Comparison of ENCODE assay signal across 7 mouse cellular contexts in the genomic region with DNA sequence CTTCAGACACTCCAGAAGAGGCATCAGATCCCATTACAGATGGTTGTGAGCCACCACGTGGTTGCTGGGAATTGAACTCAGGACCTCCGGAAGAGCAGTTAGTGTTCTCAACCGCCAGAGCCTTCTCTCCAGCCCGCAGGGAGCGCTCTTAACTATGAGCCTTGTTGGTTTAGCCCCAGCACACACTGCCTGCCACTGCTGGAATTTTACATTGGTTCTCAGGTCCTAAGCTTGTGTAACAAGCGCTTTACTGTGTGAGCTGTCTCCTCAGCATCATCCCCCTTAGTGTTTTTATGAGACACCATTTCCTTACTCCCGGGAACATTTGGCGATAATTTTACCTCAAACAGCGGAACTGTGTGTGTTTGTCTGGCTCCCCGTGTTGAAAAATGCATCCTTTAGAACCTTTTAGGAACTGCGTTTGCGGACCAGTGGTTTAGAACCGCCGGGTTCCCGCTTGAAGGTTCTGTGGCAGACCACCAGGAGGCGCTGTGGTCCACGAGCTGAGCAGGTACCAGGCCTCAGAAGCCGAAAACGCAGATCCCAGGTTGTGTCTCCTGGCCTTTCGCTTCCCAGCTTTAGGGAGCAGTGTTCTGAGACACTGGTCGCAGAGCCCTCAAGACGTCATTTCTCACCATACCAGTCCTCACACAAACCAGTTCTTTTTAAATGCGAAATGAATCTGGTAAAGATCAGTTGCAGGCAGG. TPM values are rescaled to one million over a fixed set of nuclear protein-coding genes. Genes with fewer than 3 reads are reported as not detected.
DNase-seq lines count a peak whose midpoint lies in the region; ATAC-seq and TF ChIP-seq lines count a peak whose summit lies in the region.

No protein-coding gene starts in this region.

- peaks cover 5% of the 10 kb centered on the region; the same call in 1 of the 2 replicates for H3K27me3 ChIP-seq in midbrain, embryonic 14.5 days (ENCODE audit: control insufficient read depth, insufficient read depth, low read length)

- H3K9me3 ChIP-seq in midbrain, embryonic 14.5 days (ENCODE audit: control insufficient read depth, low read length) = no peaks in the 10 kb centered on the region

- peak; percentile 53 to 74; a peak in 3 of 4 replicates for ATAC-seq in hematopoietic stem cell, adult 5-6 weeks (replicated peaks in 1 of 2; ENCODE audit: insufficient read depth in 1 of 2, low FRiP score in 2 of 2, low TSS enrichment in 1 of 2, low read depth in 1 of 2, poor library complexity in 2 of 2, severe bottlenecking in 2 of 2)
- peak; percentile 50; the same call in 1 of the 2 replicates for ATAC-seq in midbrain, embryonic 14.5 days (ENCODE audit: low FRiP score, low TSS enrichment)

- H3K9ac ChIP-seq in midbrain, embryonic 14.5 days (replicated peaks; ENCODE audit: low read length) = no peak overlapping the region

- intact Hi-C loops in left cerebral cortex, adult 2 months (cut with DNase I) = loop anchor here (1.0 to 5.0 kb wide), 2 partner anchors 49 to 150 kb away; no protein-coding TSS in a partner anchor

- no peak overlapping the region for H3K4me2 ChIP-seq in midbrain, embryonic 14.5 days (ENCODE audit: low read length)

- no peaks in the 10 kb centered on the region for H3K36me3 ChIP-seq in midbrain, embryonic 14.5 days (ENCODE audit: control insufficient read depth, insufficient read depth, low read length)

- H3K4me3 ChIP-seq in bone marrow macrophage, adult 2 months (ENCODE audit: insufficient read depth, low read length) = no peak overlapping the region
- no peak overlapping the region for H3K4me3 ChIP-seq in embryonic fibroblast, embryonic 13.5 days (ENCODE audit: insufficient read depth, low read length)
- H3K4me3 ChIP-seq in left cerebral cortex, adult 2 months = no peak overlapping the region
- H3K4me3 ChIP-seq in midbrain, embryonic 14.5 days (replicated peaks; ENCODE audit: low read depth, low read length) = no peak overlapping the region

- no peak for TF ChIP-seq POLR2A in bone marrow macrophage, adult 2 months (IDR thresholded peaks at IDR 0.05; ENCODE audit: borderline replicate concordance, low read depth, low read length)
- TF ChIP-seq POLR2A in embryonic fibroblast, embryonic 13.5 days (IDR thresholded peaks at IDR 0.05; ENCODE audit: low read depth, low read length) = no peak

- H3K27ac ChIP-seq in bone marrow macrophage, adult 2 months (ENCODE audit: insufficient read depth, low read depth, low read length) = no peak overlapping the region
- no peak overlapping the region for H3K27ac ChIP-seq in embryonic fibroblast, embryonic 13.5 days (ENCODE audit: insufficient read depth, low read length)
- no peak overlapping the region for H3K27ac ChIP-seq in left cerebral cortex, adult 2 months
- no peak overlapping the region for H3K27ac ChIP-seq in midbrain, embryonic 14.5 days (replicated peaks; ENCODE audit: low read depth, low read length)

- no peaks in the 10 kb centered on the region for H3K4me1 ChIP-seq in bone marrow macrophage, adult 2 months (ENCODE audit: control insufficient read depth, insufficient read depth, low read length)
- no peaks in the 10 kb centered on the region for H3K4me1 ChIP-seq in embryonic fibroblast, embryonic 13.5 days (ENCODE audit: control insufficient read depth, insufficient read depth, low read length)
- no peaks in the 10 kb centered on the region for H3K4me1 ChIP-seq in midbrain, embryonic 14.5 days (ENCODE audit: control insufficient read depth, insufficient read depth, low read length)

- DNase-seq in Muller cell, postnatal 12 days (ENCODE audit: inconsistent ontology term) = peak; percentile 58
- peak; percentile 75 to 86 for DNase-seq in left cerebral cortex, adult 2 months (ENCODE audit: extremely low spot score in 1 of 2, low spot score in 2 of 2)
- DNase-seq in midbrain, embryonic 14.5 days = peak; percentile 90
- DNase-seq in spleen, adult 18-20 months = peak; percentile 21 to 49

- TF ChIP-seq CTCF in bone marrow macrophage, adult 2 months (IDR thresholded peaks at IDR 0.05; ENCODE audit: low read depth, low read length) = peak; percentile 98
- peak; percentile 92 for TF ChIP-seq CTCF in embryonic fibroblast, embryonic 13.5 days (IDR thresholded peaks at IDR 0.05; ENCODE audit: borderline replicate concordance, insufficient read depth, low read length)
- peak; percentile 94 for TF ChIP-seq CTCF in left cerebral cortex, adult 2 months (IDR thresholded peaks at IDR 0.05)

- 13% methylated on average over 23 of the region's 23 CpGs for WGBS in midbrain, embryonic 14.5 days

RNA-seq across cellular contexts. Expression of a gene that starts 24.7 kb away (rescaled TPM):
- 8.9 and 10.3 TPM in 2 replicates for polyA plus RNA-seq in bone marrow macrophage, adult 2 months (2012; ENCODE audit: insufficient read depth, insufficient read length, missing spikeins)
- polyA plus RNA-seq in embryonic fibroblast, embryonic 13.5 days (2011; ENCODE audit: insufficient read length, low read depth, missing spikeins) = 7.2 and 8.8 TPM in 2 replicates
- total RNA-seq in hematopoietic stem cell, adult 5-6 weeks (2017) = 9.8 and 13.2 TPM in 2 replicates
- 100 to 1,000 TPM; 243 to 258 TPM for total RNA-seq in left cerebral cortex, adult 2 months (2021)
- polyA plus RNA-seq in midbrain, embryonic 14.5 days (2014; fragmentation: Nextera tagmentation; extraction: Ambion mirVana) = 13.8 and 16.1 TPM in 2 replicates

Comparison
In these comparisons a context has a peak if more than half of its experiments do, and no peak if none do; other contexts are left out.
1. DNase-seq: peak in every context shown above with its lines; median percentile 90 in midbrain, embryonic 14.5 days; 80 in left cerebral cortex, adult 2 months; 58 in Muller cell, postnatal 12 days; 35 in spleen, adult 18-20 months.